Mouse (Mus musculus): ENCODE results near the gene Nosip.

GRCm38 (mm10) chr7:45075405-45075804 lies 13.2 kb downstream of the Nosip start:
- no peak for TF ChIP-seq CTCF (IDR thresholded peaks at IDR 0.05; ENCODE audit: borderline replicate concordance, insufficient read depth, low read length)
- TF ChIP-seq POLR2A (IDR thresholded peaks at IDR 0.05; ENCODE audit: low read depth, low read length): no peak
